Mouse (Mus musculus) T-cell, adult 66 days (primary cell): ENCODE data around the gene Tpt1. TPM values are rescaled to one million over a fixed set of nuclear protein-coding genes. Genes with fewer than 3 reads are reported as not detected.

Source experiments
- total RNA-seq, 2 experiments: library from RNA; stranded (reverse); gene quantifications; 3 replicates in 1 of 2; 4 replicates in 1 of 2; pipeline ENCODE4 v1.2.4; 2023

Gene Tpt1
- 1,000 to 10,000 TPM; 9,181 to 9,786 TPM for total RNA-seq

DNA sequence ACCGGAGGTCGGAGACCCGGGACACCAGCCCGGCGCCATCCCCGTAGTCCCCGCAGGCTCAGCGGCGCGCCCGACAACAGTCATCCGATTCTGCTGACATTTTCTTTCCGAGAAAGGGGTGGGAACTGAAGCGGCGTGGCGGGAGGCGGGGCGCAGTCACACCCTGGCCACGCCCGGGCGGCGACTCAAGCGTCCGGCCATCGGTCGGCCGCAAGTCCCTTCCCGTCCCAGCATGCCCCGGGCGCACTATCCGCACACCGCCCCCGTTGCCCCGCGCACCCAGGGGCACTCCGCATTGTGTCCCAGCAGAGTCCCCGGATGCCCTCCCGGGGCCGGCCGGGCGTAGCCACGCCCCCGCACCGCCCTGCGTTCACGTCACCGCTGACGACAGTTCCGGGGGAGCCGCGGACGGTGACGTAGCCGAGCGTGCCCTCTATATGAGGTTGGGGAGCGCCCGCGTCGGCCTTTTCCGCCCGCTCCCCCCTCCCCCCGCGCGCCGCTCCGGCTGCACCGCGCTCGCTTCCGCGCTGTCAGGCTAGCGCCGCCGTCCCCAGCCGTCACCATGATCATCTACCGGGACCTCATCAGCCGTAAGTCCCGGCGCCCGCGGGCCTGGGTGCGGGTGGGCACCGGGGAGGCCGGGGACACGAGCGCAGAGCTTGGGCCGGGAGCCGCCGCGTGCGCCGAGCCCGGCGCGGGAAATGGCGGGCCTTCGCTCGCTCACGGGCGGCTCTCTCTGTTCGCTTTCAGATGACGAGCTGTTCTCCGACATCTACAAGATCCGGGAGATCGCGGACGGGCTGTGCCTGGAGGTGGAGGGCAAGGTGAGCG is at the start of gene Tpt1:
TSS of gene Tpt1 (plus strand) at position 227 of the 831 bp plus-strand sequence.

Other genes with a start within 250 kb of the Tpt1 start
- not detected for gene Erich6b, start 202.8 kb upstream of the Tpt1 start, total RNA-seq
- gene Cog3, start 90.6 kb upstream of the Tpt1 start, total RNA-seq, result 10 to 100 TPM; 37.6 to 37.8 TPM
- 10 to 100 TPM; 54.8 to 58.9 TPM for gene Slc25a30, start 58.1 kb upstream of the Tpt1 start, total RNA-seq
- not detected for gene Kctd4, start 109.9 kb downstream of the Tpt1 start, total RNA-seq
- gene Gtf2f2, start 165.8 kb downstream of the Tpt1 start, total RNA-seq, result 10 to 100 TPM; 24.1 to 24.8 TPM